Mouse (Mus musculus): Measurements from ENCODE around the gene Srd5a2.
"Not testable (repeated sequence)": the region's sequence is repeated elsewhere in the genome, so short reads cannot be mapped to it uniquely, and the experiment has no call there.

Gene Srd5a2

DNA sequence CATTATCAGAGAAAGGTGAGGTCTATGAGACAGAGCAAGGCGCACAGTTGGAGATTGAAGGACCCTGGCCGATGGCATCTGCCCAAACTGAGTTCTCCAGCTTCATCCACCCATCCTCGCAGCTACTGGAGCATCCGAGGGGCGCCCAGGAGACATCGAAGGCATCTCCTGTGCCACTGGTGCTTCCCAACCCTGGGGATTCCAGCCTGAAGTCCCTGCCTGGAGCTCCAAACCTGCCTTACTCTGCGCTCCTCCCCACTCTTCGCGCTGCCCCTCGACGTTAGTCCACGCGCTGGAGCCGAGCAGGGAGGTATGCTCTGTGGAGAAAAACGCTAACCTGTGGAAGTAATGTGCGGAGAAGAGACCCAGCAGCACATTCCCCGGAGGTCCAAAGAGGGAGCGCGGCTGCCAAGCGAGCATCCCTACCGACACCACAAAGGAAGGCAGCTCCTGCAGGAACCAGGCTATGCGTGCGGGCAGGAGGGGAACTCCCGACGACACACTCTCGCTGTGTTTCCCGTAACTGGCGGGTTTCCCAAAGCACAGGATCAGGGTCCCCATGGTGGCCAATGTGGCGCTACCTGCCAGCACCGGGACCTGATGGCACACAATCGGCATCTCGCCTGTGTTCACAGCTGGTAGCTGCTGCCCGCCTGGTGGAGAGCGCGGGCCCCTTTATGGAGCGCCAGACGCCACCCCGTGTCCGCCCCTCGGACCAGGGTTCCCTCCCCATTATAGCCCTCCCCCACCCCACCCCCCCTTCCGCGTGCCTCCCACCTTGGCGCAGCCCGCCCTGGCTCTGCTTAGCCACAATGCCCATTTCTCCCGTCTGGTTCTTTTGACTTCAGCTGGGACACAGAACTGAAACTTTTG, at the start of gene Srd5a2:
Srd5a2 (minus strand) TSS at position 707 of the 873 bp plus-strand sequence.
- DNase-seq (ENCODE audit: extremely low read depth, low read depth) = no peak

DNA sequence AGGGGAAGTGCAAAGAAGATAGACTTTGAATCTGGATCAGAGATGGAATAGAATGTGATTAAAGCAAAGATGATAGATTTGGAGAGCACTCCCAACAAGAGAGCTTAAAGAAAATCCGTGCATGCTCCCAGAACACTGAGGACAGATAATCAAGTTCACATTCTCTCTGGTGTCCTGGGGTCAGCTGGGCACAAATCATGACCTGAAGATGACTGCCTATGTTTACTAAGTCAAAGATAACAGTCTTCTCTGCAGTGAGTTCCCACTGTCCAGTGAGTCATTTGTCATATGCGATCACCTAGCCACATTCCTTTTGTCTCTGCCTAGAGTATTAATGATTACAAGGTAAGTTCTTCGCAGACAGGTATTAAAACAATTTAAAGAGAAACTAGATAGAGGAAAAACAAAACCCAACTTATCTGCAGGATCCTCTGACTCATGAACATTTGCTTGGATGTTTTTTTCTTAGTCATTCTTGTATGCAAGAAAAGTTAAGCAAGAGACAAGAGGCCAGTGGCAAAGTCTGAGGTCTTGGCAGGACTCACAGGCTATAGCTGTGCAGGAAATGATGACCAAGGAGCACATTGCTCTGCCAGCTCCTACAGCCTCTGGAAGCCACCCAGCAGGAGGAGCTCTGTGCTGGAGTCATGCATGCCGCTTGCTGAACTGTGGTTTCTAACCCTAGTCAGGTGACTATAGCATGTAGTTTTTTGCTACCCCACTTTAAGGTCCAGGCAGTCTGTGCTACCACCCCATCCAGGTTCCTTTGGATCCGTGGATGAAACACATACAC, 41.4 kb upstream of the Srd5a2 start:
- no peak for DNase-seq (ENCODE audit: extremely low read depth, low read depth)

DNA sequence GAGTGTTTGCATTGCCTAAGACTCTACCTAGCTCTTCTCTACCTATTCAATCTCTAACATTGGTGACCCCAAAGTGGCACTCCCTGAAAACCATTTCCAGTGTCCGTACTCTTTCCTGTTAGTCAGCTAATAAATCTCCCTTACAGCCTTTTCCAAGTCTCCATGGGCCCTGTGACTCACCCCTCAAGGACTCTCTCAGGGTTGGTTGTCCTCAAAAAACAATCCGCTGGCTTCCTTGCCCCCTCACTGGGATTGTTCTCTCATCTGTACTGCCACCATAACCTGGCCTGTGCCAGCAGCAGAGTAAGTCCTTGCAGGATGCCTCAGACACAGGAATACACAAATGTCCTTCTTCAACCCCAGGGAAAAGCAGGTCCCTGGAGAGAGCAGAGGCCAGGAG, 40.3 kb upstream of the Srd5a2 start:
- no peak for DNase-seq (ENCODE audit: extremely low read depth, low read depth)

DNA sequence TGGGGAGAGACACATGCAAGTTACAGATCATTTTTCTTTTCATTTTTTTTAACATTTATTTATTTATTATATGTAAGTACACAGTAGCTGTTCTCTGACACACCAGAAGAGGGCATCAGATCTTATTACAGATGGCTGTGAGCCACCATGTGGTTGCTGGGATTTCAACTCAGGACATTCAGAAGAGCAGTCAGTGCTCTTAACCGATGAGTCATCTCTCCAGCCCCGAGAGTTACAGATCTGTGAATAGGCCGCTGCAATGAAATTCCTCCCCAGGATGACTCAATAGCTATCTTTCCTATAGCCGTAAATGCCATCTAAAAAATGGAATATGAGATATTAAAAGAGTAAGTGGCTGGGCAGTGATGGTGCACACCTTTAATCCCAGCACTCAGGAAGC, 35.7 kb upstream of the Srd5a2 start:
- no peak for DNase-seq (ENCODE audit: extremely low read depth, low read depth)

GRCm38 (mm10) chr17:74080076-74080615, 32.4 kb upstream of the Srd5a2 start:
- DNase-seq (ENCODE audit: extremely low read depth, low read depth) = no peak

DNA sequence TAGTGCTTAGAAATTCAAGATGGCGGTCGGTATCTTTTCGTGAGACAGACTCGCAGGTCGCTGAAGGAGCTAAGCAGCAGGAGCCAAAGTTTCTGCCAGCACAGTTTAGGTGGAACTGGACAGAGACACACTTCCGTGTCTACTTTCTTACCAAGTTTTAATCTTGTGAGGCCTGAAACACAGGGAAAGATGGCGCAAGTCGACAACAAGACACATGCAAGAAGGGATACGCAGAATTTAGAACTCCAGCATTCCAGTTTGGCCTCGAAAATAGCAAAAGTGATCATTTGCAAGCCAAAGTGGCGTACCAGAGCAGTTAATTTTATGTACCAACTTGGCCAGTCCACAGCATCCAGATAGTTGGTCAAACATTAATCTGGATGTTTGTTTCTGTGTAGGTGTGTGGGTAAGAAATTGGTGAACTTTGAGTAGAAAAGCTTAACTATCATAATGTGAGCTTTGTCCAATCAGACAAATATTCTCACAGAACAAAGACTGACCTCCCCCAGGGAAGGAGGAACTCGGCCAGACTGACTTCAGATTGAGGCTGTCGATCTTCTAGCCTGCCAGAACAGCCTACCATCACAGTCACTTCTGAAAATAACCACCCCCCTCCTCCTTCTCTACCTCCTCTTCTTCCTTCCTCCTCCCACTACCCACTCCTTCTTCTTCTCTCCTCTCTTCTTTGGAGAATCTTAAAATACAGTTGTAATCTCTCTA, 31.2 kb upstream of the Srd5a2 start:
- DNase-seq (ENCODE audit: extremely low read depth, low read depth) = no peak

GRCm38 (mm10) chr17:74073067-74073466, 25.4 kb upstream of the Srd5a2 start:
- DNase-seq (ENCODE audit: extremely low read depth, low read depth) = not testable (repeated sequence)

GRCm38 (mm10) chr17:74062763-74063162, 15.0 kb upstream of the Srd5a2 start:
- not testable (repeated sequence) for DNase-seq (ENCODE audit: extremely low read depth, low read depth)

GRCm38 (mm10) chr17:74048229-74048816, 607 bp upstream of the Srd5a2 start:
- DNase-seq (ENCODE audit: extremely low read depth, low read depth) = no peak

DNA sequence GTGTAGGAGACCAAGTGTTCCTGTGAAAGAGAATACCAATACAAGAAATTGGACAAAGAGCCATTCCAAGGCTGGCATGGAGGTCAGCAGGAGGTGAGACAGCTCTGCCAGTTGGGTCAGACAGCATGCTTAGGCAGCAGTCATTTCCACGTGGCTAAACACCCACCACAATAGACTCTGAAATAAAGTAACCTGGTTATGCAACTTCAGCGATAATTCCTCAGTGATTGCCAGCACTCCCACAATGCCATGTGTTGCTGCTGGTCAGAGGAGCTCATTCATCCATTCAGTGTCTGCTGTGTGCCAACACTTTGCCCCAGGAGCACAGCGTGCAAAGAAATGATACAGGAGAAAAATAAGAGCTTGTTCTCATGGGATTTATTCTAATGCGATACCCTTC, 4.0 kb downstream of the Srd5a2 start:
- no peak for DNase-seq (ENCODE audit: extremely low read depth, low read depth)

DNA sequence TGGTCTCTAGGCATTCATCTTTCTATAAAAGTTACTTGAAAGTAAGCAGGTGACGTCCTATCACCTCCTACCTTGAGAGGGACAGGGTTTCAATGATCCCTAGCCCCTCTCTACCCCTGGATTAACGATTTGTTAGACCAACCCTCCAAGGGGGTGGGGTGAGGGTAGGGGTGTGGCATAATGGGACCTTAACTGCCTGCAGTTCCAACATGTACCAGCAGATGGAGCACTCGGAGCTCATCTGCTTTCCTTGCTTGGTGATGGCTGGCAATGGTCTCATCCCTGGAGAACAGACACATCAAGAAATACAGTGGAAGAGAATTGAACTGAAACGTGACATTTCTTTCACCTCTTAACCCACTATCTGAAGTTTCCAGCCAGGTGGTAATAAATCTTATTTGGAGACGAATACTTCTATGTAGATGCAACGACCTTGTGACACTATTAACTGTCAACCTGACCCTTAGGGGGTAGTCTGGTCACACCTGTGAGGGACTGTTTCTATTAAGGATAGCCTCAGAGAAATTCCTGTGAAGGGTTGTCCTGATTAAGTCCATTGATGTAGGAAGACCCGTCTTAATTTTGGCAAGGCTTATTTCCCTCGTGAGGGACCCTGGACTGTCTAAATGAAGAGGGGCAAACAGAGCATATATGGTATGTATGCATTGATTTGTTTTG, 27.1 kb downstream of the Srd5a2 start:
- peak; percentile 59 for DNase-seq (ENCODE audit: extremely low read depth, low read depth)

DNA sequence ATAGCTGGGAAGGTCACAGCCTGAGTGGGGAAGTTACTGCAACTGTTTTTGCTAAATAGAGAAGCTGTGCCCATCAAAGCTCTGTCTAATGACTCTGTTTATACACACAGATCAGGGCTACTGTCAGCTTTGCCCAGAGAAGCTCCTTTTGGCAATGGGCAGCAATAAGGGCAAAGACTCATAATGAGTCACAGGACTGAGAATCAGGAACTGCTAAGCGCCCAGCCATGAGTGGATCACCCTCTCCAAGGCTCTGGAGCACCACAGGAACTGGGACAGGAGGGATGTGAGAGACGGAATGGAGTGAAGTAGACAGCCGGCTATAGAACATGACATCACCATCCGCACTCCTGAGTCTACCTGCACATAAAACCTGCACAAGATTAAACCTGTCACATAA, 29.4 kb downstream of the Srd5a2 start:
- DNase-seq (ENCODE audit: extremely low read depth, low read depth) = no peak

GRCm38 (mm10) chr17:74017649-74018048, 30.1 kb downstream of the Srd5a2 start:
- DNase-seq (ENCODE audit: extremely low read depth, low read depth) = no peak

- DNase-seq (ENCODE audit: extremely low read depth, low read depth) = no peak
Measured at GRCm38 (mm10) chr17:74015128-74015527, 32.6 kb downstream of the Srd5a2 start.

GRCm38 (mm10) chr17:74008680-74009079, 39.0 kb downstream of the Srd5a2 start:
- DNase-seq (ENCODE audit: extremely low read depth, low read depth) = no peak

DNA sequence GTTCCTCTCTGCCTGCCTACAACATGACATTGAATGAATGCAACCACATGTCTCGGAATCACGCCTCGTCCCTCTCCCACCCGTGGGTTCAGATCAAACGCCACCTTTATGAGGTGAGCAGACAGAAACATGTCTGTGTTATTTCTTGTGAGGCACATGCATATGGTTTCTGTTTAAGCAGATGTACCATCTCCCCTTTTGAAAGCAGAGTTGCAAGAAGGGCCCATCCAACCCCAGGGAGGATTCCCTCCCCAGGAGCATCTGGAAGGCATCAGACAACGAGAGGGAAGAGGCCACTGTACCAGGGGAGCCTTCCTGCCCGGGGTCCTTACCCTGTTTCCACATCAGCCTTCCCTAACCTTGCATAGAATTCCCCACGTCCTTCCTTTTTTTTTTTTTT, 40.7 kb downstream of the Srd5a2 start:
- DNase-seq (ENCODE audit: extremely low read depth, low read depth) = no peak

GRCm38 (mm10) chr17:74002396-74002795, 45.3 kb downstream of the Srd5a2 start:
- DNase-seq (ENCODE audit: extremely low read depth, low read depth) = no peak

DNA sequence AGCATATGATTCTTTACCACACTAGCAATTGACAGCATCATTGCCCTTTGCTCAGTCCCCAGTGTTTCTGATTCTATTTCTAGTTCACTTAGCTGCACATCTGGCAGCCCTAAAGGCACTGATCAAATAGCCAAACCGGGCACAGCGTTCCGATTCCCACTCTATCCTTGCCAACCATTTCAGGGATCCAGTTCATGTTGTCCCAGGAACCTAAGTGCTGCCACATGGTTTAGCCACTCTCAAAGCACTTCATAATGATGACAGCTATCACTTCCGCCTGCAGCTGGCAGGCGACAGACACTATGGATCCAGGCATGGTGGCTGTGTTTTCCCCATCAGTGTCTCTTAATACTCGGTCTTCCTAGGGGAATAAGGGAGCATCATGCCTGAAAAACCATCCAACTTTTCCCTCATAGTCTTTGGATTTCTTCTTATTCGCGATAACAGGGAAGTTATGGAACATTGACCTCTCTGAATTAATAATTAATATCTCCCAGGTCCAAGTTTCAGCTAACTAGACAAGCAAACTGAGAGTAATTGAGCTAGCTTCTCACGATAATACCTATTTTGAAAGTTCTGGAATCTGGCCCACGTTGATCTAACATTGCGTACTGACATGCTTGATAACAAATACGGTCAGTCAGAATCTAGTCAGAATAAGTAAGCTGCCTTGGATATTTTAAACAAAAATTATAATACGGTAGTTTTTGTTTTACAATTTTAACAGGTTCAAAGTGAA, 51.6 kb downstream of the Srd5a2 start:
- no peak for DNase-seq (ENCODE audit: extremely low read depth, low read depth)

DNA sequence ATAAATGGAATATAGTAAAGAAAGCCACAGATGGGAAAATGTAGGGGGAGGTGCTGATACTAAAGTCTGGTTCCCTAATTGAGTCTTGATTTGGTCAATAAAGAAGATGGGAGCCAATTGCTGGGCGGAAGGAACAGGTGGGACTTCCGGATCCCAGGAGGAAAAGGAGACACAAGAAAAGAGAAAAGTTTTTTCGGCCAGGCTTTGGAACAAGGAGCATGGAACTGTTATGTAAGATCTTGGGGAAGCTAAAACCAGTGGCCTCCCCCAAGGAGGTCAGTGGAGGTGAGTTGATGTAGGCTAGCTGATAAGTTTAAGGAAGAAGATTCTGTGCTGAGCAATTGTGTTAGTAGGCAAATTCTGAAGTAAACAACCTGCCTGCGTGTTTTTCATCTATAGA, 56.5 kb downstream of the Srd5a2 start:
- DNase-seq (ENCODE audit: extremely low read depth, low read depth) = no peak

- DNase-seq (ENCODE audit: extremely low read depth, low read depth) = no peak
Measured at GRCm38 (mm10) chr17:73986571-73986970, 61.1 kb downstream of the Srd5a2 start.
